Mouse (Mus musculus): ENCODE data around the gene Fzd10.

- TF ChIP-seq FLI1 (IDR thresholded peaks at IDR 0.05; ENCODE audit: low read length): no peak
- TF ChIP-seq GATA1 (IDR thresholded peaks at IDR 0.05; ENCODE audit: borderline replicate concordance, low read length): no peak
Observed at GRCm38 (mm10) chr5:128636648-128637047, 36.0 kb downstream of the Fzd10 start.
